Mouse (Mus musculus): ENCODE results near the gene Irak3.
A peak's percentile ranks its signal among the peaks of the same experiment; 100 is the strongest.
"Not testable (repeated sequence)": the region's sequence is repeated elsewhere in the genome, so short reads cannot be mapped to it uniquely, and the experiment has no call there.

The Irak3 gene

DNA sequence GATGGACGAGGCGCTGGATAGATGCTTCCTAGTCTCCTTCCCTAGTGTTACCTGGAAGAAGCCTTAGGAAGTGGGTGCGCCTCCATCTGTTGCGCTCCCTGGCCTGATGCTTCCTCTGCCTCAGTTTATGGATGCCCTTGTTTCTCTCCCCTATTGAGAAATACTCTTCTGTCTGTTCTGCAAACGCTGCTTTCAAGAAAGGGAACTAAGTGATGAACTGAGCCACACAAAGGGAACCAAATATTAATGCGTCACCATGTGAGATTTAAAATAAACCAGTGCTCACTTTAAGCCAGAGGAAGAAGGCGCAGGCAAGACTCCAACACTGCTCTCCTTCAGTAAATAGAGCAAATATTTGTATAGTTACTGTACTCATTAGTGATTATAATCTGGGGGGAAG lies 38.4 kb downstream of the Irak3 start:
- no peak for DNase-seq (ENCODE audit: low spot score)

DNA sequence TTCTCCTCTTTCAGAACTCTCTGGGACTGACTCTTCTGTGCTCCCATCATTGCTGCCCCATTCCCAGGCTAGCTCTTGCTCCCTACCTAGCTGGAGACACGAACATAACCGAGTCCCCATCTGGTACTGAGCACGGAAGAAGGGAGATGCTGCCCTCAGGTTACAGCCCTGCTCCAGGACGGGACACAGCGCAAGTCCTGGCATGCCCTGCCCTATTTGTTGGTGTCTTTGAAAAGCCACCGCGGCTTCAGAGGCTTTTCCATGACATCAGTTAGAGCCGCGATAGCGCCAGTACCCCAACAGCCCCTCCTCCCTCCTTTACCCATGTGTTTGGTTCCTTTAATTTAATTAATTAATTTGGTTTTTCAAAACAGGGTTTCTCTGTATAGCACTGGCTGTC lies 39.1 kb downstream of the Irak3 start:
- no peak for DNase-seq (ENCODE audit: low spot score)

DNA sequence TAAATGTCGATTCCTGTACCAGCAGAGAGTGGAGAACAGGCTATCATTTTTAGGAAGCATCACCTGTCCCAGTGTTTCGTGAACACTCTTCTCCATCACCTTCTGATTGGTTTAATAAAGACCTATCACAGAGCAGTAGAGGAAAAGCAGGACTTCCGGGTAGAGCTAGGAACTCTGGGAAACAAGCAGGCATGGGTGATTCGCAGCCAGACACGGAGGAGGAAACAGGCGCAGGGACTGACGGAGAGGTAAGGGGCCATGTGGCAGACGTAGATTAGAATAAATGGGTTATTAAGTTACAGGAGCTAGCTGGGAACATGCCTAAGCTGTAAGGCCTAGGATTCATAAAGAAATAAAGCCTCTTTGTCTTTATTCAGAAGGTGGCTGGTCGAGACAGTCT lies 41.4 kb downstream of the Irak3 start:
- DNase-seq (ENCODE audit: low spot score): no peak

DNA sequence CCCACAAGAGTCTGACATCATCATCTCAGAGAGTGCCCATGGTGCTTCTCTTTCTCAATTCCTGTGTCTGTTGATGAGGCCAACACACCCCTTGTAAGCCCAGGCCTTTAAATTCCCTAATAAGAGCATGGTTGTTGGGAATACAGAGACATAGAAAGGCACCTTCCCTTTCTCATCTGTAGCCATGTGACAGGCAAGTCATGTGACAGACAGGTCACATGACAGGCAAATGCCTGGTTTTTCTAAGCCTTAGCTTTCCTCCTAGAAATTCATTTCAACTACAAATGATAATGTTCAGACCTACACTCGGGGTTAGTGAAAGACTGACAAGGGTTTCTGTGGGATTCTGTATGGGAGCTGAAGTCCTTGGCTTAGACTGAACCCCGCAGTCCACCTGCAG lies 48.0 kb downstream of the Irak3 start:
- DNase-seq (ENCODE audit: low spot score): no peak

DNA sequence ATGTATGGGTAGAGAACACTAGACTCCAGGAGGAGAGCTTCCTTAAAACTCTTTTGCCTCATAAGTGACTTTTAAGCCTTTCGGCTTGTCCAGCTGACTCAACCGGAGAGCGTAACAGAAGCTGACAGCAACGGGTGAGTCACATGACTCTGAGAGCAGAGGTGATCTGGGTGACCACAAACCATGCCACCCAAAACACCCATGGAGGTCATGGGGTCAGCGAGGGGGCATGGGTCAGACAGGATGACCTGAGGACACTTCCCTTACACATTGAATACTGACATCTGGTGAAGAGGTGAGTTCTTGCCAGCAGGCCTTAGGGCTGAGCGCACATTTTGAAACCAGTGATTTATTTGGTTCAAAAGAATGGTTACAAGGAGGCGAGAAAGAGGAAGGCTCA lies 50.3 kb downstream of the Irak3 start:
- DNase-seq (ENCODE audit: low spot score): no peak

DNA sequence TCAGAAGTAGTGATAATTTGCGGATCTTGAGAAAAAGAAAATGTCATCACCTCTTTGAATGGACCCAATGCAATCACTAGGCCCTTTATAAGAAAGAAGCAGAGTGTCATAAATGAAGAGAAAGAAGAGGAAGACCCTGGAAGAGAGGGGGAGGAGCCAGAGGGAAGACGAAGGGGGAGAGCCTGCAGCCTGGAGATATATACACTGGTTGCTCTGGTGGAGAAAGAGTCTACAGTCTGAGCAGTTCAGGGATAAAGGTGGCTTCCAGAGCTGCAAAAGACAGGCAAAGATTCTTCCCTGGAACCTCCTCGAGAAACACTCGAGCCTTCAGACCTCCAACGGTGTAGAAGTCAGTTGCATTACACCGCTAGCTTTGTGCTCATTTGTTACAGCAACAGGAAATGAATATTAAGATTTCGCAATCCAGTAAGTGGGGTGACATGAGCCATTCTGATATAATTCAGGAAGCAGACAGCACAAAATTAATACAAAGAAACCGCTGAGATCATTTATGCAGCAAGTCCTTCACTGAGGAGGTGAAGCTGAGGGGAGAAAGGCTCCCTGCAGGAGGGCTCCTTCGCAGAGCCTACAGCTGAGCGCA lies 60.9 kb downstream of the Irak3 start:
- DNase-seq (ENCODE audit: low spot score): no peak

DNA sequence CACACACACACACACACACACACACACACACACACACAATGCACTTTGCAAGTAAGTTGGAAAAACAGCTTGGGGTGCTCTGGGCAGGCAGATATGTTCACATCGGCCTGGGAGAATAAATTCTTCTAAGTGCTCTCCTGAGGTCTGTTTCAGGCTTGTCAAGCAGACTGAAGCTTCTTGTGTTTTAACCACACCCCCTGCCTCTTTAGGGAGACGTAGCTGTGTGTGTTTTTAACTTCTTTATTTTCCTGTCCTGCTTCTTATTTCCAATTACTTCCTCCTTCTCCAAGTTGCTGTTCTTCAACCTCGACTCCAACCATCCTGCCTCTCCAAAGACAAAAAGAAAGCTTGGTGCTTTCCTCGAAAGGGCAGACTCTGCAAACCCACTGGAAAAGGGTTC lies 61.7 kb downstream of the Irak3 start:
- no peak for DNase-seq (ENCODE audit: low spot score)

DNA sequence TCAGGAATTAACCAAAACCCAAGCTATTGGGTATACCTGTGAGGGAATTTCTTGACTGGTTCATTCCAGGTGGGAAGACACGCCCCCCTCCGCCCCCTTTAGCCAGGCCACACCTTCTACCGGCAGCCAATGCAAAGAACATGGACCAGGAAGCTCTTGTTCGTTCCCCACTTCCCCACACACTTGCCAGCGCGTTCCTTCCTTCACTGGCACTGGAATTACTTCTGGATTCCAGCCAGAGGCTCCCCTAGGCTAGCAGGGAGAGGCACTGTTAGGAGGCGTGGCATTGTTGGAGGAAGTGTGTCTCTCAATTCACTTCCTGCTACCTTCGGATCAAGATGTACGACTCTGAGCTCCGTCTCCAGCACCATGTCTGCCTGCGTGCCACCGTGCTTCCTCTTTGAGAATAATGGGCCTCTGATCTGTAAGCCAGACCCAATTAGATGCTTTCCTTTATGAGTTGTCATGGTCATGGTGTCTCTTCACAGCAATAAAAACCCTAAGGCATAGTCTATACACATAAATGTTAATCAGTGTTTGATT lies 65.8 kb downstream of the Irak3 start:
- DNase-seq (ENCODE audit: low spot score): no peak

DNA sequence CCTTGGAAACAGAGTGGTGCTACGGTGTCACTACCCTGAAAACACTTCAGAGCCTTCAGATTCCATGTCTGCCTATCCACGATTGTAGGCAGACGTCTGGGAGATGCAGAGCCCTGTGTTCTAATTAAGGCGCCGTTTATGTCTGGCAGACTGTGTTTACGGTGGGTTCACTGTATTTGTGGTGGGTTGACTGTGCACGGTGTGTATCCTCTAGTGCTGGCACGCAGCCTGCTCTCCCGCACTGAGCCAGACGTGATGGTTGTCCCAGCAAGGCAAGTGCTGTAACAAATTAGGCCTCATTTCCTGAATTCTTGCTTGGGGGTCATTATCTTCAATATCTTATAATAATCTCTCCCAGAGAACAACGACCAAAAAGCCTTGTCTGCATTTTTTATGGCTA lies 68.2 kb downstream of the Irak3 start:
- no peak for DNase-seq (ENCODE audit: low spot score)

DNA sequence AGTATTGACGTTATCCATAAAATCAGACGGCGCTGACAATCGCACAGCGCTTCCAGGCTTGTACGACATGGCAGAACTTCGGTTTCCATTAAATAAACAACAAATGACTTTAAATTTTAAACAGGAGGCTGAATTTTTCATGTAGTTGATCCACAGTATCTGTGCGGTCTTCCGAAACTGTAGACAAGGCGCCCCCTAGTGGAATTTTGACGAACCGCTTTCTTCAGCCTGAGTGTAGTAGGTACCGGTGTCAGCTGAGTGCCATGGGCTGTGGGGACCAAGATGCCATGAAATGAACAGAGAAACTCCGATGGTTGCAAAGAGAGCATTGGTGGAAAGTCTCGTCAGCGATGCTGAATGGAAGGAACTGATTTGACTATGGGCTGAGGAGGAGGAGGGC lies 71.3 kb downstream of the Irak3 start:
- DNase-seq (ENCODE audit: low spot score): peak; percentile 21

DNA sequence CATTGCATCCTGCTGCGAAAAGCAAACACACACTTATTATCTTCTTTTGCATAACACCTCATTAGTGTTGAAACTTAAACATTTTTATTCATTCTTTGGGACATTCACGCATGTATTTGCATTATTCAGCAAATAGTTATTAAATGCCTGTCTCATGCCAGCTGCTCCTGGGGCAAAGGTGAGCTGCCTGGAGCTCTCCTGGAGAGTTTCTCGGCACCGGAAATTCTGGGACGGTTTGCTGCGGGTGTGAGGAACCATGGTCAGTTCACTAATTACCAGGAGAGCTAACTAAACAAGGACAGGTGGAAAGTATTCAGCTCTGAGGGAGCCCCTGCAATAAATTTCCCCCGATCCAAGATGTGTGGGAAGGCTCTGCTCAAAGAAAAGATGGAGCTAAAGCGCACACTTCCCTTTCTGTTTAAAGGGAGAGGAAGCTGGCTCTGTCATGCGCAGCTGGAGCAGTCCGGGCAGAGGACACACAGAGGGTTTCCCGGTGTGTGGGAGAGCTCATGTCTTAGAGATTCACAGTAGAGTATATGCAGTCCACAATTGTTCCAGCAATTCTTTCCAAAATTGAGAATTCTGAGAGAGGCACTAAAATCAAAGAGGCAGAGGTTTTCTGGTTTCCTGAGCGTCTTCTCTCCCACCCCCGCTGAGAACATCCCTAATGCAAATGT lies 73.2 kb downstream of the Irak3 start:
- DNase-seq (ENCODE audit: low spot score): no peak

DNA sequence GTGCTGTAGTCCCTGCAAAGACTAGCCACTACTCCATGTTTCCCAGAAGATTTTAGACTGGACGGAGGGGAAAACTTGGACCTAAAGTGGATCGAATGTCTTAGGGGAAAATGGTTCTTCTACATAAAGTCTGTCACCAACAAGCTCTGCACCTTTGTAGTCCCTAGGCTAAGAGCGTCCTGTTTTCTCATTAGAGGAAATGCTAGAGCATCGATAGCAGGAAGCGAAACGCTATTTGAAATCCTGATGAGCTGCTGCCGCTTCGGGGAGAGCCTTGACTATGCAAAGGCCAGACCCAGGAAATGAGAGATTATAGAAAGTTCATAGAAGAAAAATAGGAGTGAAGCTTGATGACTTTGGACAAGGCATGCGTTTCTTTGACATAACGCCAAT lies 76.5 kb downstream of the Irak3 start:
- no peak for DNase-seq (ENCODE audit: low spot score)

DNA sequence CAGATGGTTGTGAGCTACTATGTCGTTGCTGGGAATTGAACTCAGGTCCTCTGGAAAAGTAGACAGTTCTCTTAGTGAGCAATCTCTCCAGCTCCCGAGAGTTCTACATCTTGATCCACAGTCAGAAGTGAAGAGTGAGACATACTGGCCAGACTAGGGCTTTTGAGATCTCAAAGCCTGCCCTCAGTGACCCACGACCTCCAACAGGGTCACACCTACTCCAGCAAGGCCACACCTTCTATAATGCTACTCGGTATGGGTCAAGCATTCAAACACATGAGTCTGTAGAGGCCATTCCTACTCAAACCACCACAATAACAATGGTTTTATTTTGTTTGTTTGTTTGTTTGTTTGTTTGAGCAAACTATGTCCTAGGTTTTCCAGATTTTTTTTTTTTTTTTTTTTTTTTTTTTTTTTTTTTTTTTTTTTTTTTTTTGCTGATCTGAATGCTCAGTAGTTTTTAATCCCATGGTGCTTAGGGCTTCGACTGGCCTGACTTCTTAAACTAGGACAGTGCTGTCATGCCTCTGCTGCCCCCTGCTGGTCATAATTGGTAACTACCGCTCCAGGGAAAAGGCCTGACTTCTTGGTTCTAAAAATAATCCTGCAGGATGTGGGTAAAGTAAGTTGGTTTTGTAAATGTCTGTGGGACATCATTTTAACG lies 77.0 kb downstream of the Irak3 start:
- DNase-seq (ENCODE audit: low spot score): peak; percentile 51

DNA sequence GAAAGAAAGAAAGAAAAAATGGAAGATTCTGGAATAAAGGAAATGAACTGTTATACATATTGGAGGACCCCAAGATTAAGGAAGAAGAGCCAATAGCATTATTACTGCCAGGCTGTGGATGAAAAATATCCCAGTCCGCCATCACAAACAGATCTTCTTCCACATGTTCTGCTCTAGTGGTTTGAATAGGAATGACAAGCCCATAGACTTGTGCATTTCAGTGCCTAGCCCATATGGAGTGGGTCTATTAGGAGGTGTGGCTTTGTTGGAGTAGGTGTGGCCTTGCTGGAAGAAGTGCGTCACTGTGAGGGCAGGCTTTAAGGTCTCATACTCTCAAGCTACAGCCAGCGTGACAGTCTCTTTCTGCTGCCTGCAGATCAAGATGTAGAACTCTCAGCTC lies 78.2 kb downstream of the Irak3 start:
- no peak for DNase-seq (ENCODE audit: low spot score)

DNA sequence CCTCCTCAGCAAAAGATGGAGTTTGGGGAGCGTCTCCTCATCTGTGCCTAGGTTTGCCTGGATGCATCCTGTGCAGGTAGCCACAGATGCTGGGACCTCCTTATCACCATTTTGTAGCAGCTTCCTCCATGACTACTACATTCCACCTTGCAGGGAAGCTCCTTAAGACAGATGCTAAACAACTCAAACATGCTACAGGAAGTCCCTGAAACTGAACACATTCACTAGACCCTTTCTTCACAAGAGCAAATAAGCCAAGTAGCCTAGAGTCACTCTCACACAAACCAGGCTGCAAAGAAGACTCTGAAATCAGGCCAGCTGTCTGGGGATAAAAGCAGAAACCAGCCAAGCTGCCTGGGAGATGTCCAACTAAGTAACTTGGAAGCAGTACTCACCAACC lies 86.7 kb downstream of the Irak3 start:
- no peak for DNase-seq (ENCODE audit: low spot score)

DNA sequence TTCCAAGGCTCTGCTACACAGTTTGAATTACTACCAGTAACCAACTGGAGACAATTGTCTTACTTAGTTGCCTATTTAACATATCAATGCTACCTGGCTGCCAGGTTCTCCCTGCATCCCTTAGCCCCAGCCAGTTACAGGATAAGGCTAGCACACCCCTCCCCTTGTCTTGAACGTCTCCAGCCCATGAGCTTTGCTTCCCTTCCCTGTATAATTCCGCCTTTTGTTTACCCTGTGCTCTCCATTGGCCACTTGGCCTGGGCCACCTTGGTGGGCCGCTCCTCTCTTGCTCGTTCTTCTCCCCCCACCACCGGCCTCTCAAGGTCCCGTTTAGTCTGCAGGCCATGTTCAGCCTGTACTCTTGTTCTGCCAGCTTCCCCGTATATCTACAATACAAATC lies 87.4 kb downstream of the Irak3 start:
- DNase-seq (ENCODE audit: low spot score): no peak

DNA sequence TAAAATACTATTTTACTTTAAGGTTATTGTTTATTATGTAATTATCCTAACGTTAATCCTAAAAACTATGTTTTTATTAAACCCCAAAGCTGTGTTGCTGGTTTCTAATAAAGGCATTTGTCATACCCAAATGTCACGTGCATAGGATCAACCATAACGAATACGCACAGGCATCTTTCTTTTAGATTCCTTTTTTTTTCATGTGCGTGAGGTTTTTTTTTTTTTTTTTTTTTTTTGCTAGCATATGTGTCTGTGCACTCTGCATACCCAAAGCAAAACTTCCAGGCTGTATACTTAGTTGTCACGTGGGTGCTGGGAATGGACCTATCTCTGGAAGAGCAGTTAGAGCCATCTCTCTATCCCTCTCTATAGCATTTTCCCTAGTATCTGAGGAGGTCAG lies 88.0 kb downstream of the Irak3 start:
- no peak for DNase-seq (ENCODE audit: low spot score)

DNA sequence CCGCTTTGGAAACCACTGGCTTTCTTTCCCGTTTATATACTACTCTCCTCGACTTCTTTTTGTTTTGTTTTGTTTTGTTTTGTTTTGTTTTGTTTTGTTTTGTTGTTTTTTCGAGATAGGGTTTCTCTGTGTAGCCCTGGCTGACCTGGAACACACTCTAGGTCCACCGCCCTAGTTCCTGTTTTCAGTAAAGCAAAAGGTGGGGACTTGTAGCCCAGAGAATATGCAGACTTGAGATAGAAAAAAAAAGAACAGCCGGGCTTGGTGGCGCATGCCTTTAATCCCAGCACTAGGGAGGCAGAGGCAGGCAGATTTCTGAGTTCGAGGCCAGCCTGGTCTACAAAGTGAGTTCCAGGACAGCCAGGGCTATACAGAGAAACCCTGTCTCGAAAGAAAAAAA lies 88.4 kb downstream of the Irak3 start:
- DNase-seq (ENCODE audit: low spot score): not testable (repeated sequence)

DNA sequence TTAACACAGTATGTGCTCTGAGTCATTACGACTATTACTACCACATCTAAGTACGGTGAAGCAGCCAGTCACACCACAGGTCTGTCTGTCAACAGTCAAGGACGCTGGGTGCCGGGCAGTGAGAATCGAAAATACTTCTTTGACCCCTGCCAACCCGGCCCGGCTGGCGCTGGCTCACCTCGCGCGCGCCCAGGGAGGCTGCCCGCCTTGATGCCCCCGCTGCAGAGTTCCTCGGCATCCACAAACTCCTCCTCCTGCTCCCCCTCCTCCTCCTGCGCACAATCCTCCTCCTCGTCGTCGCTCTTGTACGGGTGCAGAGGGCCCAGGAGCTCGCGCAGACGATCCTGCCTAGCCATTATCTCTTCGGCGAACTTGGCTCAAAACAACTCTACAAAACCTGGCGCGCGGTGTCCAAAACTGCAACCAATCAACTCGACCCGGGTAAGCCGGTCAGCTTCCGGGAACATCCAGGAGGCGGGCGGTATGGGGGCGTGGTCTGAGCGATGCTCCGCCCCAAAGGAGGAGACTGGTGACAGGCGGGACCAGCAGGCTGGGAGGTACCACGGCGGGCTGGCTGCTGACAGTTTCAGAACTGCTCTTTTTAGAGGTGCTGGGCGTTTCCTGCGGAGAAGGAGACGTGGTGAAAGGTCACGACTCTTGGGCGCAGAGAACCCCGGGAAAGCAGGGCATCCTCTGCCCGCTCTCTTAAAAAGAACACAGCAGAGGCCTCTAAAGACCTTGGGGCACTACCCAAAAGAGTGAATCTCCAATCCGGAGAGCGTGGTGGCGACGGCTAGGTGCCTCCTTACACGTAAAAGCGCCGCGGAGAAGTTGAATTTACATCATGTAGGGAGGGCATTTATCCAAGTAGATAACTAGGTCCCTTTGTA lies 89.2 kb downstream of the Irak3 start, which contains the start of gene Helb:
Helb (minus strand) TSS at position 481 of the 890 bp plus-strand sequence.
- peak; percentile 100 for DNase-seq (ENCODE audit: low spot score)

DNA sequence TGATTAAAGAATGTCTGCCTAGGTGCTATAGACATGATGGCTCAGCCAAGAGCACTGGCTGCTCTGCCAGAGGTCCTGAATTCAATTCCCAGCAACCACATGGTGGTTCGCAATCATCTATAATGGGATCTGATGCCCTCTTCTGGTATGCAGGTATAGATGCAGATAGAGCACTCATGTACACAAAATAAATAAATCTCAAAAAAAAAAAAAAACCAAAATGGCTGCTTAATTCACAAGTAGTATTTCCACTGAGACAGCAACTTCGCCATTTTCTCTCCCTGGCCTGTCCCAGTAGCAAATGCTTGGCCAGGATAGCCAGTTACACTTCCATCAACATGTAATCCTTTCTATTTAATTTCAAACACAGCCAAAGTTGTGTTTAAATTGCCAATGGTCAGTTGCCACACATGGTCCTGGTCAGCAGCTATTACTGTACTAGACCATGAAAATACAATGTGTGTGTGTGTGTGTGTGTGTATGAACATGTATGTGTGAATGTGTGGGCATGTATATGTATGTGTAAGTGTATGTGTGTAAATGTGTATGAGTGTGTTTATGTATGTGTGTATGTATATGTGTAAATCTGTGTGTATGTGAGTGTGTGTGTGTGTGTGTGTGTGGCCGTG lies 90.1 kb downstream of the Irak3 start:
- DNase-seq (ENCODE audit: low spot score): no peak

DNA sequence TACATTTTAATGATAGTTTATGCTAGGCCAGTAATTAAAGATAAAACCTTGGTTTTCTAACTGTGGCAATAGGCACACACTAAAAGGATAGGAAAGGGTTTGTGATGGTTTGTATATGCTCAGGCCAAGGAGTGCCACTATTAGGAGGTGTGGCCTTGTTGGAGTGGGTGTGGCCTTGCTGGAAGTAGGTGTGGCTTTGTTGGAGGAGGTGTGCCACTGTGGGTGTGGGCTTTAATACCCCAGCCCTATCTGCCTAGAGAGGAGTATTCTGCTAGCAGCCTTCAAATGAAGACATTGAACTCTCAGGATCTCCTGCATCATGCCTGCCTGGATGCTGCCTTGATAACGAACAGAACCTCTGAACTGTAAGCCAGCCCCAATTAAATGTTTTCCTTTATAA lies 101.1 kb downstream of the Irak3 start:
- no peak for DNase-seq (ENCODE audit: low spot score)

DNA sequence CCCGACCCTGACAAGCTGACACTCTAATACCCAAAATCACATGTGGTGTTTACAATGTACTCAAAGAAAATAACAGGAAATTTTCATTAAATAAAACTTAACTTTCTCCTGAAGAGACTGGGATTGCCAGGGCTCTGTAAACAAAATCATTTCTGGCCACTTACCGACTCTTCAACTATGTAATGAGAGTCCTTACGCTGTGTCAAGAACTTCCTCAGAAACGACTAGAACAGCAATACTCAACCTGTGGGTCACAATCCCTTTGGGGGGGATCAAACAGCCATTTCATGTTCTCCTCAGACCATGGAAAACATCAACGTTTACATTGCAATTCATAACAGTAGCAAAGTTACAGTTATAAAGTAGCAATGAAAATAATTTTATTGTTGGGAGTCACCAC lies 104.4 kb downstream of the Irak3 start:
- DNase-seq (ENCODE audit: low spot score): no peak
